Mouse (Mus musculus) spleen, postnatal 14 days (tissue): ENCODE results near the gene Trp53.
"Not testable (repeated sequence)": the region's sequence is repeated elsewhere in the genome, so short reads cannot be mapped to it uniquely, and the experiment has no call there.

Experiments
- DNase-seq, 2 experiments: peaks; one replicate each; pipeline ENCODE4 v3.0.0; 2021 to 2022; ENCODE audit warnings: low spot score in 2 of 2

The Trp53 gene

DNA sequence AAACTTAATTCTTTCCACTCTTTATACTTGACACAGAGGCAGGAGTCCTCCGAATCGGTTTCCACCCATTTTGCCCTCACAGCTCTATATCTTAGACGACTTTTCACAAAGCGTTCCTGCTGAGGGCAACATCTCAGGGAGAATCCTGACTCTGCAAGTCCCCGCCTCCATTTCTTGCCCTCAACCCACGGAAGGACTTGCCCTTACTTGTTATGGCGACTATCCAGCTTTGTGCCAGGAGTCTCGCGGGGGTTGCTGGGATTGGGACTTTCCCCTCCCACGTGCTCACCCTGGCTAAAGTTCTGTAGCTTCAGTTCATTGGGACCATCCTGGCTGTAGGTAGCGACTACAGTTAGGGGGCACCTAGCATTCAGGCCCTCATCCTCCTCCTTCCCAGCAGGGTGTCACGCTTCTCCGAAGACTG is at the start of gene Trp53, which contains the start of gene Wrap53:
Gene Trp53, plus strand, starts transcription at position 269 of the 424 bp plus-strand sequence.
Gene Wrap53, minus strand, starts transcription at position 165 of the 424 bp plus-strand sequence.
- peak; percentile 77 to 84 for DNase-seq

DNA sequence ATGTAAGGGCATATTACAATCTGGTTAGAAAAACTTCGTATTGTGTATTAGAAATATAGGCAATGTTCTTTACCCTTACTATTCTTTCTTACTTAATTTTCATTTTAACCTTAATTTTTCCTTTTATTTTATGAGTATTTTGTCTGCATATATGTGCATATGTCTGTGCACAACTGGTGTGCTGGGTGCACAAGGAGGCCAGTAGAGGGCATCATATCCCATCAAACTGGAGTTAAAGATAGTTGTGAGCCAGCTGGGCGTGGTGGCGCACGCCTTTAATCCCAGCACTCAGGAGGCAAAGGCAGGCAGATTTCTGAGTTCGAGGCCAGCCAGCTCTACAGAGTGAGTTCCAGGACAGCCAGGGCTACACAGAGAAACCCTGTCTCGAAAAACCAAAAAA is 49.4 kb upstream of the Trp53 start:
- not testable (repeated sequence) for DNase-seq

DNA sequence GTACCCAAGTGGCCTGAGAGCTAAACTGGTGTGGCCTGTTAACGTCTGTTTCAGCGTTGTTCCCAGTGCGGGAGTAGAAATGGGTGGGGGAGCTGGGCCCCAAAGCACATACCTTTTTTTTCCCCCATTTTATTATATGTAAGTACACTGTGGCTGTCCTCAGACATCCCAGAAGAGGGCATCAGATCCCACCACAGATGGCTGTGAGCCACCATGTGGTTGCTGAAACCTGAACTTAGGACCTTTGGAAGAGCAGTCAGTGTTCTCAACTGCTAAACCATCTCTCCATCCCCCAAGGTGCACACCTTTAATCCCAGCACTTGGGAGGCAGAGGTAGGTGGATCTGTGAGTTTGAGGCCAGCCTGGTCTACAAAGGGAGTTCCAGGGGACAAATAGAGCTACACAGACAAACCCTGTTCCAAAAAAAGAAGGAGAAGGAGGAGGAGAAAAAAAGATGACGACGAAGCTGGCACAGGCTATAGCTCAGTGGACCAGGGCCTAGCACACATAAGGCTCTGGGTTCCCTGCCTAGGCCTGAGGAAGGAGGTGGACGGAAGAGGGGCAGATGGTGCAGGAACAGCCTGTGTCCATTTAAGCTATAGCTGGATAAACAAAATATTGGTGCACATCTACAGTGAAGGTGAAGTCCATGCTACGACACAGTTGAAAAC is 47.5 kb upstream of the Trp53 start:
- no peak for DNase-seq

DNA sequence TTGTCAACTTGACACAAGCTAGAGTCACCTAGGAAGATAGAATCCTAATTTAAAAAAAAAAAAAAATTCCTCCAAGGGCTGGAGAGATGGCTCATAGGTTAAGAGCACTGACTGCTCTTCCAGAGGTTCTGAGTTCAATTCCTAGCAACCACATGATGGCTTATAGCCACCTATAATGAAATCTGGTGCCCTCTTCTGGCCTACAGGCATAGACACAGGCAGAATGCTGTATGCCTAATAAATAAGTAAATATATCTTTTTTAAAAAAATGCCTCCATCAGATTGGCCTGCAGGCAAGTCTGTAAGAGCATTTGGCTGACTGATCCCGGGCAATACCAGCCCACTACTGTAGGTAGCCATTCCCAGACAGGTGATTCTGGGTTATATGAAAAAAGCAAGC is 45.2 kb upstream of the Trp53 start:
- DNase-seq, result no peak

DNA sequence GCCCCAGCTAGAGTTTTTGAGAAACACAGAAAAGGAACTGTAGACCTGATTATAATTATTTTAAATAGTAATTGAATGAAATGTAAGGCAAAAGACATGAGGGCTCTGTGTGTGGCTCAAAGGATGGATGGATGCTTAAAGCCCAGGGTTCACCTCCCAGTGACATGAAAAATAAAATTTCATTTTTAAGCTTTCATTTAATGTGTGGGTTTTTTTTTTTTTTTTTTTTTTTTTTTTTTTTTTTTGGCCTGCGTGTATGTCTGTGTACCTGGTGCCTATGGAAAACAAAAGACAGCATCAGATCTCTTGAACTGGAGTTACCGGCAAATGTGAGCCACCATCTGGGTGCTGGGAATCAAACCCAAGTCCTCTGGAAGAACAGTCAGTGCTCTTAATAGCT is 39.5 kb upstream of the Trp53 start:
- DNase-seq, result no peak

DNA sequence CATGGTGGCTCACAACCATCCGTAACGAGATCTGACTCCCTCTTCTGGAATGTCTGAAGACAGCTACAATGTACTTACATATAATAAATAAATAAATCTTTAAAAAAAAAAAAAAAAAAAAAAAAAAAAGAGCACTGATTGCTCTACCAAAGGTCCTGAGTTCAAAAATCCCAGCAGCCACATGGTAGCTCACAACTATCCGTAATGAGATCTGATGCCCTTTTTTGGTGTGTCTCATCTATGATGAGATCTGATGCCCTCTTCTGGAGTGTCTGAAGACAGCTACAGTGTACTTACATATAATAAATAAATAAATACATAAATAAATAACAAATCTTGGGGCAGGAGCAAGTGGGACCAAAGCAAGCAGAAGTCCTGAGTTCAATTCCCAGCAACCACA is 38.4 kb upstream of the Trp53 start:
- not testable (repeated sequence) for DNase-seq

DNA sequence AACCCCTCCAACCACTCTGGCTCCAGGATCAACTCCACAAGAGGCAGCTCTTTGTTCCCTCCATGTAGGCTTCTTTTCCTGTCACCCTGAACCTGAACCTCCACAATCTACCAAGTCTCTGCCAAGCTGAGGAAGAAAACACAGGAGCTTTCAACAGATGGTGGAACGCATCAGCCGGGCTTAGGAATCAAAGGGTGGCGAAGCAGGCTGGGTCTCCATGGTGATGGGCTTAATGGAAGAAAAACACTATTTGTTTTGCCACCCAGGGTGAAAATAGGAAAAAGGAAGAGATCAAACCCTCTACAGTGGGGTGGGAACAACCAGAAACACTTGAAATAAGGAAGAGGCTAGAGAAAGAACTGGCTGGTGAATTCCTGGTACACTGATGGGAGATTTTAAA is 36.6 kb upstream of the Trp53 start:
- no peak for DNase-seq

DNA sequence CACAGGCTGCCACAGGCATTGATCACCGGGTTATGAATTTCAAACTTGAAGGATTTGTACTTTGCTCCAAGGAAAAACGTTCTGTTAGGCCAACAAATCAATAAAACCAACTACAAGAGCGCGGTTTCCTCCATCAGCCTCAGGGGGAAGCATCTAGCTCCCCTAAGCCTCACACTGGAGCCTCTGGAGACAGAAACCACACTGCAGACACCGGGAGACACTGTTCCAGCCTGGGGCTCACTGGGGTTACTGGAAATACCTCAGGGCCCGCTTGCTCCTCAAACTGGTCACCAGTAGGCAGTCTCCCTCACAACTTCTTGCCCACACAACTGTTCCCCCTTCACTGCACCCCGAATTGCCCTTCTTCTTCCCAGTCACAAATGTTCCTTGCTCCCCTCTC is 34.2 kb upstream of the Trp53 start:
- no peak for DNase-seq

DNA sequence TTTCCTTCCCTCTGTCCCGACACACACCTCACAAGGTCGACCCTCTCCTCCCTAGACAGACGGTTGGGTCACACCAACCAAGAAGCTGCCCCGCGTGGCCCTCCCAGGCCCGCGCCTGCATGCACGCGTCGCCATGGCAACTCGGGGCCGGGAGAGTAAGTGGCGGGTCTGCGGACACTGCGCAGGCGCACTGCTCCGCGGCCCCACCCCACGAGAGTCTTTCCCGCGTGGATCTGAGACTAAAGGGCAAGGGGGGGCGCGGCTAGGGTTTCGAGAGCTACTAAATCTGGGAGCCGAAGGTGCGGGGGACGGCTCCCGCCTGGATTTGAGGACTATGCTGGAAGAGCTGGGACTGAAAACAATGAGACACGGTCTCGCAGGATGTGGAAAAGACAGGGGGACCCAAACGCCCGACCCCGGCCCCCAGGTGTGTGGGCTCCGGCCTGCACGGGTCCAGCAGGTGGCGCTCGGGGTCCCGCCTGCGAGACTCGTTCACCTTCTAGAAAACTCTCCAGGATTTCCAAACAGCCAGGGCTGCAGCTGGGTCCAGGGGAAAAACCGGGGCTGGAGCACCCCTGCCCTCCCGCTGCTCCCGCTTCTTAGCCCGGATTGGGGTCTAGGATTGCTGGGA is 33.6 kb upstream of the Trp53 start:
- peak in 1 of 2 experiments; percentile 45 for DNase-seq

DNA sequence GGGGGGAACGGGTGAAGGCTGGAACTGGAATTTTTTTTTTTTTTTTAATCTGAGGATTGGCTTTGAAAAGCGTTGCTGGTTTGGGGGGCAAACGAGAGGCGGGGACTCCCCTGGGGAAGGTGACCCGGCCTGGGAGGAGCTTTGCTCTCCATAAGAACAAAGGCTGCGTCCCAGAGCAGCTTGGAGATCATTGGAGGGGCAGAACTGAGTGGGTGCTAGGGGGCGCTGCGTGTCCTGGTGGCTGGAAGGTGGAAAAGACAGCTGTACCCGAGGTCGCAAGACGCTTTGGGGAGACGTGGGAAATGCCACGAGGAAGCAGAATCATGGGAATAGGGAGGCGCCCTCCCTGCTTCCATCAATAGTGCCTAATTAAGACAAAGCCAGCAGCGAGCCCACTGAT is 33.1 kb upstream of the Trp53 start:
- peak in 1 of 2 experiments; percentile 12 for DNase-seq

DNA sequence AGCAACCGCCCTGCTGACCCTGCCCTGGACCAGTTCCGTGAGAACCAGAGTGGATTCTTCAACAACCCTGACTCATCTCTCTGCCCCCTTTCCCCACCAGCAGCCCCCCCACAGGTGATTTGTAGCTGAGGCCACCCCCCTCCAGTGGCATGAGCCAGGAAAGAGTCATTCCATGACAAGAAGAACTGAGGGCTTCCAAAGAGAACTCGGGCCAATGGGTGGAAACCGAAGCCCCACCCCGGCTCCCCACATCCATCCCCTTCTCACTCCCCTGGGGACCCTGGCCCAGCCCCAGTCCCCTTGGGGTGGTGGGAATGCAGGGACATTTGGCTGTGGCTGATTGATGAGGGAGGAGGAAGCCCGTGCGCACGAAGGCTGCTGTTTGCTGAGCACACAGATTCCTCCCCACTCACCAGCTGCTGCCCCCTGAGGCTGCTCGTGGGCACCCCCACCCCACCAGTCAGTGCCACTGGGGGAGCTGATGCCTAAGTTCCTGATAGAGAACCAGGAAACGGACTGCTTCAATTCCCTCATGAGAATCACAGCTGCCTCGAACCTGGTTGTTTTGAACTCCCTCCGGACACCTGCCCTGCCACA is 31.0 kb upstream of the Trp53 start, which contains the start of gene Dnah2:
Gene Dnah2, minus strand, starts transcription at position 51 of the 597 bp plus-strand sequence.
- DNase-seq, result no peak

DNA sequence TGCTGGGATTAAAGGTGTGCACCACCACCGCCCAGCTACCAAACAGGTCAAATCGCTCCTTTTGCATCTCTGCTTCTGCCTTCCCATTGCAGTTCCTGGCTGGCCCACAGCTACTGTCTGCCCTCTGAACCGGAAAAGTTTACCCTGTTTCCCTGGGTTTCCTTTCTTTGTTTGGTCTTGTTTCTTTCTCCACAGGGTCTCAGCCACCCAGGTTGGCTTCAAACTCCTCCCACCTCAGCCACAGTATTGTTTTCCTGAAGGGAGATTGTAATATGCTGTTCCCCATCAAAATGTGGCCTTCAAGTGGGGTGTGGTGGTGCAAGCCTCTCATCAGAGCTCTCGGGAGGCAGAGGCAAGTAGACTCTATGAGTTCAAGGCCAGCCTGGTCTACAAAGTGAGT is 28.8 kb upstream of the Trp53 start:
- no peak for DNase-seq

DNA sequence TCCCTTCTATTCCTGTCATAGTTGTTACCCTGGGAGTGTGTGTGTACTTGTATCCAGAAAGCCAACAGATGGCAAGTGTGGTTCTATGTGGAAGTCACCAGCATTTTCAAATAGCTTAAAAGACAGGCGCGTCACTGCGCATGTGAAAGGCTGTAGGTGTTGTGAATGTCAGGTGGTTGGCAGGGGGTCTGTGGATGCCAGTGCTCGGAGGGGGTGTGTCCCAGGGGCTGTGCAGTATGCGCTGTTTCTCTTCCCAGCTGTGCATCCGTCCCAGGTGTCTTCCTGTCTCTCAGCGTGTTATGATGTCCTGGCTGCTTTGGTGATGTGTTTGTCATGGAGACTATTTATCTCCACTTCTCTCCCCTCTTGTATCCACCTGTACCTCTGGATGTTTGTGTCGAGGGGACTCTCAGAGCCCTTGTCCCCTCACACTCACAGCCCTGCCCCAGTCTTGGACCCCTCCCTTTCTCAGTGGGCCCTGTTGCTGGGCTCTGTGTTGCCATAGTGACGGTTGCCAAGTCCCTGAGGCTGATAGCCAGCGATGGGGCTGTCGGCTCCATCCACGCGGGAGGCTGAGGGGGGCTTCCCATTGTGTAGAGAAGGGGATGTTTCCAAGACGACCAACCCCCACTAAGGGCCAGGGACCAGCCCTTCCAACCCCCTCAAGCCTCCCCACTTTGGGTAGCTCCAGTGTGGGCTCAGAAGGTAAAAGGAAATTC is 27.4 kb upstream of the Trp53 start:
- no peak for DNase-seq

DNA sequence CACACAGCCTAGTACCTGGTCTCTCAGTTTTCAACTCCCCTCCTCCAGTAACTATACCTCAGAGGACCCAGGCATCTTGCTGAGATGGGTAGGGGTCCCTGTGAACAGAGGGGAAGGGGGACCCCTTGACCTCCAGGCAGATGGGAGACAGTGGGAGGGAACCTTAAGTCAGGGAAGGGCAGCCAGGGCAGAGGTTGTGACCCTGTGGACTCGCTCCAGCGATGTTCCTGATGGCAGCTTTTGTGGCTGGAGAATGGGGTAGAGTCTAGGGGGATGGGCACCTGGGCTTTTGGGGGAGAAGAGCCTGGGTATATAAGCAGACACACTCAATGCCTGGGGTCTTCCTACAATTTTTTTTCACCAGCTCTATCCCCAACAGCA is 26.8 kb upstream of the Trp53 start:
- no peak for DNase-seq

DNA sequence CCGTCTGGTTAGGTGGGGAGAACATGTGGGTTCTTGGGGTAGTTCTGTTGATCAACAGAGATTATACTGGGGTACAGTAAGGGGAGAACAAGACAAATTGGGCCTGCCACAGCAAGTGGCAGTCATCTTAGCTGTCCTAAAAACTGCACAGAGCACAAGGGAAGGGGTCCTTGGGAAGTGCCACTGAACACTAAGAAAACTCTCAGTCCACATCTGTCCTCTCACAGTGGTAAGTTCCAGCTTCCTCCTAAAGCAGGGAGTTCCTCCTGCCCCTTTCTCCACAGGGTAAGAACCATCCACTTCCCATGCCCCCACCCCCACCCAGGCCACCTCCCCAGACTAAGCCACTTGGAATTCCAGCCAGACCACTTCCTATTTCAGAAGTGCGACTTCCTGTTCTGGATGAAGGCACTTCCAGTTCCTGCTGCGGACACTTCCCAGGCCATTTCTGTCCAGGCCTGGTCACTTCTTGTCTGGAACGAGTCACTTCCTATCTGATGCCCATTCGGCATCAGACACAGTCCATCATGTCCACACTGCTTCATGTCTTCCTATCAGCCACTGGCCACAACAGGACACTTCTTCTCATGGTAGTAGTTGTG is 25.5 kb upstream of the Trp53 start:
- no peak for DNase-seq

DNA sequence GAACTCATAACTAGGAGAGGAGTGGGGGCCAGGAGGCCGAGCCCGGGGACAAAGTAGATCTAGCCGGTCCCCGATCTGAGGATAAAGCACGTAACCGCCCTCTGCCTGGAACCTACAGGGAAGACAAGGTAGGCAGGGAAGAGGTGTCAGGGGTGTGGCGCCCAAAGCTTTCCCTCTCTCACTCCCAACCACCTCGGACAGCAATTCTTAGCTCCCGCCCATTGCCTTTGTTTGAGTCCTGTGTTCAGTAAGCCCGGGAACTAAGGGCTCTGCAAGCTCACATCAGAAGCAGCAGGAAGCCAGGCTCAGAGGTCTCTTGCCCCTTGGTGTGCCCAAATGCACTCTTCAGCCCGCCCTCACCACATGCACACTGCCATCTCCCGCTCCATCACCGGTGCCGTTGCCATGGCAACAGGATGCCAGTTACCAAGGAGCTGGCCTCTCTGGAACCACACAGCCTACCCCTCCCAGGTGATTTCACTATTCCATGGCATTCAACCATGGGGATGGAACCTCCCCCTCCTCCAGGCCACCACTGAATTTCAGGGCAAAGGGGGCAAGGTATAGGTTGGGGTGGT is 22.7 kb upstream of the Trp53 start:
- no peak for DNase-seq

DNA sequence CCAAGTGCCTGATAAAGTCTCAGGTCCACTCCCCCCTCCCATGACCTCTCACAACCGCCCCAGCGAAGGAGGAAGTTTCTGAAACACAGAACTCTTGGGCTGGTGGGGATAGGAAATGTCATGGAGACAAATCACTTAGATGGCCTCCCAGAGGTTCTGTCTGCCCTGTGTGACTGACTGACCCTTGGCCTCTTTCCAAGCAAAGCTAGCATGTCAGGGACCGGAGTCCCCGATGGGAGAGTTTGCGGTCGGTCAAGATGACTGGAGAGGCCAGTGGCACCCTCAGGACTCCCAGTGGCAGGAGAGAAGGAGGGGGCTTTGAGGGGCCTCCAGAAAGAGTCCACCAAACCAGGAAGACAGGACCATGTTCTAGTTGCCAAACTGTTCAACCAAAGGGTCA is 21.4 kb upstream of the Trp53 start:
- DNase-seq, result no peak

DNA sequence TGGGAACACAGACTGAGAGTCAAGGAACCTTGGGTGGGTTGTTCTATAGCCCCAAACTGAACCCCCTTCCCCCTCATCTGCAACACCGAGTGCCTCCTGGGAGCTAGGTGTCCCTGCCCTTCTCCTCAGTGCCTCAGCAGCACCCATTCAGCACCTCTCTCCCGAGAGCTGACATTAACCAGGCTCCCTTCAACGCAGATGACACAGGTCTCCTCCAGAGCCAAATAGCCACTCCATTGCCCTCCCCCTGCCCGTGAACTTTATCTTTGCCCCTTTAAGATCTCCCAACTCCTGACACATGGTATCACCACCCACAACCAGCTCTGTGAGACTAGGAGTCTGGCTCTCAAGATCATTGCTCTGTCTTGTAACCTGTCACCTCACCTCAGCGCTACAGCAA is 21.0 kb upstream of the Trp53 start:
- no peak for DNase-seq

DNA sequence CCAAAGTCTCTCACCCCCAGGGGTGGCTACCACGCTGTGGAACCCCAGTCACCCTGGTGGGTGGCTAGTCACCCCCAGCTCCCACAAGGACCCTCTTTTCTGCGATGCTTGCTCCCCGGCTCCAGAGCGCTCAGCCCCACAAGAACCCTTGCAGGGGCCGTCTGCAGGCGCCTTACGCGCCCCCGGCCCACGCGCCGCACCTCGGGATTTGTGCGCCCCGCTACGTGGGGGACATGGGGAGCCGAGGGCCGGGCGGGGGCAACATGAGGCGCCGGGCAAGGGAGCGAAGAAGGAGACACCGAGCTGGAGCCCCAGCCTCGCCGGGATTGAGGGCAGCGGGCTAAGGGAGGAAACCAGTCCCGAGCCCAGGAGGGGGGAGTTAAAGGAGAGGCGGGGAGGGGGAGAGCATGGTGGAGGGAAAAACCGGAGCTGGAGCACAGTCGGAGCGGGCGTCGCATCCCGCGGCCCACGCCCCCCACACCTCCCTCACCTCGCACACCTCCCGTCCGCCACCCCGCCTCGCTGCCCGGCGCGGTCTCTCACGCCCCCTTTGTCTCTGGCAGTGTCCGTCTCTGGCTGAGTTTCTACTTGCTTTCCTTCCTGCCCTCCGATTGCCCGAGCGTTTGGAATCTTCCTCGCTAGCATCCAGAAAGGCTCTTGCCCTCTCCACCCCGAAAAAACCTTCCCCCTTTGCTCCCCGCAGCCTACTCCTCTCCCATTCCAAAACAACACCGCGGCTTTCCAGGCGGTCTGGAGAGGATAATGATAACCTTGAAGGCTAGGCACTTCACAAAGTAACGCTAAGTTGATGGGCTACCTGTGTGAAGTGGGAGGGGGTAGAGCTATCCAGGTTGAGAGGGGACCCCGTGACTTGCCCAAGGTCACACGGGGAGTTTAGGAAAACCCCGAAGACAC is 20.1 kb upstream of the Trp53 start, which contains the start of gene Efnb3:
Gene Efnb3, minus strand, starts transcription at position 355 of the 915 bp plus-strand sequence.
- no peak for DNase-seq
